Mouse (Mus musculus) forebrain, embryonic 15.5 days (tissue): ENCODE data around the gene Prkn. TPM values are rescaled to one million over a fixed set of nuclear protein-coding genes. Genes with fewer than 3 reads are reported as not detected.

ENCODE experiments used
- ATAC-seq: fragments of 200-750 bp; cut with Nextera tagmentation; replicated peaks from 2 replicates; pipeline ENCODE4 v1.8.0; 2017; ENCODE audit warnings: mild to moderate bottlenecking, moderate TSS enrichment, moderate library complexity
- H3K27ac ChIP-seq: fragments of 300-500 bp; sonication (generic); replicated peaks from 2 replicates; pipeline ENCODE4 v1.5.1; 2015; ENCODE audit warnings: mild to moderate bottlenecking, inconsistent platforms
- H3K27me3 ChIP-seq: fragments of 300-500 bp; sonication (generic); 2 replicates; pipeline ENCODE4 v1.6.1; 2015; ENCODE audit warnings: inconsistent platforms
- H3K36me3 ChIP-seq: fragments of 300-500 bp; sonication (generic); 2 replicates; pipeline ENCODE4 v1.6.1; 2015; ENCODE audit warnings: mild to moderate bottlenecking, inconsistent platforms
- H3K4me1 ChIP-seq: fragments of 300-500 bp; sonication (generic); 2 replicates; pipeline ENCODE4 v1.6.1; 2015; ENCODE audit warnings: inconsistent platforms
- H3K4me2 ChIP-seq: fragments of 300-500 bp; sonication (generic); replicated peaks from 2 replicates; pipeline ENCODE4 v1.6.1; 2015; ENCODE audit warnings: mild to moderate bottlenecking, inconsistent platforms
- H3K4me3 ChIP-seq: fragments of 300-500 bp; sonication (generic); 2 replicates; pipeline ENCODE4 v1.5.1; 2015; ENCODE audit warnings: mild to moderate bottlenecking, inconsistent platforms
- H3K9ac ChIP-seq: fragments of 300-500 bp; sonication (generic); replicated peaks from 2 replicates; pipeline ENCODE4 v1.6.1; 2015; ENCODE audit warnings: mild to moderate bottlenecking, inconsistent platforms
- H3K9me3 ChIP-seq: fragments of 300-500 bp; sonication (generic); 2 replicates; pipeline ENCODE4 v1.6.1; 2016; ENCODE audit warnings: inconsistent platforms
- WGBS: fragments of 180-500 bp; shearing (Covaris S2); methylation state at CpG from one replicate; pipeline ENCODE4 v1.1.7; 2015; ENCODE audit warnings: mixed read lengths; 5-methylcytosine and 5-hydroxymethylcytosine counted together
- polyA plus RNA-seq: library from polyadenylated mRNA; unstranded; fragments of >200 nt; fragmentation: Nextera tagmentation; extraction: Ambion mirVana; gene quantifications from 2 replicates; pipeline ENCODE4 v1.2.1, GENCODE M21; 2015

Prkn gene
- polyA plus RNA-seq, 1 experiment from 2014 or later = 3.6 TPM

DNA sequence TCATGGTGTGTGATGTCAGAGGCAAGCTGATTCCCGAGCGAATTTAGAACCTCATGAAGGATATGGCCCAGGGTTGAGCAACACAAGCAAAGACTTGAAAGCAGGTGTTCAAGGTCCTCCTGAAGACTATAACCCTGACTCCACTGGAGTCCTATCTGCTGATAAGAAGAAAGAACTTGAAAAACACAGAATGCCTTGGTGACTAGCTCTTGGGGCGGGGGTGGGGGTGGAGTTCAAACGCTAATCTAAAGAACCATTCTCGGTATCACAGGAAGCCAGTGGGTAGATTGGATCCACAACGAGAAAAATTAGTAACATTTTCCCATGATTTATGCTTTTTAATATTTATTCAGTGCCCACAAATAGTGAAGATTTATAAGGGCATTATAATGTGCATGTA, 879.6 kb downstream of the Prkn start:
- no peak for ATAC-seq

DNA sequence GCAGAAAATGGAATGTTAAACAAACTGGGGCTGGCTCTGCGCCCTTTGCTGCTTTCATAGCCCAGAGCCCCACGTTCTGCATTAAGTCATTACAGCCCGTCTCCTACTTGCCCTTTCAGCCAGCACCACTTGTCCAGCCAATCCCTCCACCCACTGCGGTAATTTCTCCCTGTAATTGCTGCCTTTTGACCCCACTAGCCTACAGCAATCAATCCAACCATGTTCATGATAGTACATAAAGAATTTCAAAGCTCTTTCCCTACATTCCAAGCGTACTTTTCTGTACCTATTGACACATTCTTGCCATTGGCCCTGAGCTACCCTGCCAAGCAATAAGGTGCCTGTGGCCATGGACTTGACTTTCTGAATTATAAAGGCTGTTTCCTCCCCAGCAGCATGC, 881.7 kb downstream of the Prkn start:
- Histone ChIP-seq H3K9ac (no peak overlapping the region), H3K4me1 (no peaks in the 10 kb centered on the region), H3K4me2 (no peak overlapping the region), H3K27ac (no peak overlapping the region), H3K27me3 (no peaks in the 10 kb centered on the region), H3K9me3 (no peaks in the 10 kb centered on the region), H3K36me3 (no peaks in the 10 kb centered on the region), H3K4me3 (no peak overlapping the region)
- ATAC-seq = no peak
- 66% methylated on average over 5 of the region's 5 CpGs for WGBS

More for the DNA sequence above, 879.6 kb downstream of the Prkn start:
- Histone ChIP-seq H3K4me2 (no peak overlapping the region), H3K27me3 (no peaks in the 10 kb centered on the region), H3K4me1 (no peaks in the 10 kb centered on the region), H3K4me3 (no peak overlapping the region), H3K9ac (no peak overlapping the region), H3K9me3 (no peaks in the 10 kb centered on the region), H3K36me3 (no peaks in the 10 kb centered on the region), H3K27ac (no peak overlapping the region)
- 90% methylated on average over 6 of the region's 6 CpGs for WGBS

DNA sequence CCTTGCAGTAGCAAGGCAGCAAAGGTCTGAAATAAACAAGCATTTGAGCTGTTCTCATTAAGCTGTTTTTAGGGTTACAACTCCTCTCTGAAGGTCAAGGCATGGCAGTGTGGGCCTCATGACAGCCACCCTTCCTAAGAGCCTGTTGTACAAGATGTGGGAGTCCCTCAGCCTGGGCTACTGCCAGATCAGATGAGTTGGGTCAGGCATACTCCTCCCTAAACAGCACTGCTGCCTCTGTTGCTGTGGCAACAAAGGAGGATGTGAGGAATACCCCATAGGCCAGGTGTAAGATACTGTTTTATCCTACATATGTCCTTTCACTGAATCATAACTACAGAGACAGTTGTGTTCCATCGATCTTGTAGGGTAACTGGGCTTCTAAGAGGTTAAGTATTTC, 882.3 kb downstream of the Prkn start:
- WGBS = 97% methylated on average over 1 of the region's 1 CpGs
- Histone ChIP-seq H3K4me2 (no peak overlapping the region), H3K27me3 (no peaks in the 10 kb centered on the region), H3K9me3 (no peaks in the 10 kb centered on the region), H3K27ac (no peak overlapping the region), H3K4me3 (no peak overlapping the region), H3K36me3 (no peaks in the 10 kb centered on the region), H3K9ac (no peak overlapping the region), H3K4me1 (no peaks in the 10 kb centered on the region)
- ATAC-seq = no peak

DNA sequence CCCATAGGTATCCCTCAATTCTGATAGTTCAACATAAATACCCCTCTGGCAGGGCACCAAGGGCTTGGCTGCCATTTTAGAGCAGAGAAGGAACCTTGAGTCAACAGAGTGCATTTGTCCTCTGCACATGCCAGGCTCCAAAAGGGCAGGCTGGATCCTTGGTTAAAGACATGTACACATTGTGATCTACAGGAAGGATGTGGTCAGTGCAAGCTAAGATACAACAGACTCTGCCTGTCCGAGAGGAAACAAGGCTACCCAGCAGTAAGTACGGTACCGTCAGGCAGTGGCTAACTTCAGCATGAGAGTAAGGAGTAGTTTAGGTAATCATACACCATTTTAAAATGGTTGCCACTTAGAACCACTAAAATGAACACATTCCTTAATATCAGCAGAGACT, 884.0 kb downstream of the Prkn start:
- Histone ChIP-seq H3K9ac (no peak overlapping the region), H3K27me3 (no peaks in the 10 kb centered on the region), H3K27ac (no peak overlapping the region), H3K4me1 (no peaks in the 10 kb centered on the region), H3K4me2 (no peak overlapping the region), H3K9me3 (no peaks in the 10 kb centered on the region), H3K36me3 (no peaks in the 10 kb centered on the region), H3K4me3 (no peak overlapping the region)
- WGBS = 89% methylated on average over 3 of the region's 3 CpGs
- ATAC-seq = no peak

DNA sequence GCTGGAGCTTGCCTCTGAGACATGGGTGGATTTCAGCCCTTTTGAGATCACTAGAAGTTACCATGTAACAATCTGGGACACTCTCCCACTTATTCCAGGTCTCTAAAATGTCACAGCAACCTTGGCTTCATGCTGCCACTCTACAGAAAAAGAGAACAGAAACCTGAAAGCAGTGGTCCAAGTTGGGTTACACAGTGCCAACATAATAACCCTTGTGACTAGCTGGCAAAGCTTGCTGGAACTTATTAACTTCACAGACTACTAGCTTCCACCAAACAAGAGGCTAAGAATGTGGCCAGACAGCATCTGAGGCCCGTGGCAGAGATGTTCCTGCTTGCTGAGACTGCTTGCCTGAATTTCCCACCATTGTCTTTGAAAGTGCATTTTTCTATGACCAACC, 886.9 kb downstream of the Prkn start:
- Histone ChIP-seq H3K36me3 (no peaks in the 10 kb centered on the region), H3K27ac (no peak overlapping the region), H3K4me1 (peaks cover 3% of the 10 kb centered on the region; the same call in 1 of the 2 replicates), H3K9ac (no peak overlapping the region), H3K27me3 (no peaks in the 10 kb centered on the region), H3K9me3 (no peaks in the 10 kb centered on the region), H3K4me2 (no peak overlapping the region), H3K4me3 (no peak overlapping the region)
- ATAC-seq = no peak
- 53% methylated on average over 1 of the region's 1 CpGs for WGBS

DNA sequence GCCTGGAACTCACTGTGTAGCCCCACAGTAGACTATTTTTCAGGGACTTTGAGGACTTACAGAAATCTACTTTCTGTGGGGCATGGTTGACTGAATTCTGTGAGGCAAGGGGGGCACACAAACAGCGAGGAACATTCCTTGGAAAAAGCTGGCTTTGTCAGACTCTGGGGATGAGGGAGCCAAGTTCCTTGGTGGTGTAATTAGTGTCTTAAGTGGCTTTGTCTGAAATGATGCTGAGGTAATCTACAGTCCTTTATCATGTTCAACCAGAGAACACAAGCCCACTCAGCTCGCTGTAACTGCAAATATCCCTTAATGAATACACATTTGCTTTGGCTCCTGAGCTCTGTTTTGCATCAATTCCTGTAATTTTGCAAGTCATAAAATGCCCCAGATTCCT, 888.1 kb downstream of the Prkn start:
- ATAC-seq = 0 out of 2 replicates have a peak, but pooled peaks have one; percentile 43
- H3K9ac ChIP-seq = no peak overlapping the region

DNA sequence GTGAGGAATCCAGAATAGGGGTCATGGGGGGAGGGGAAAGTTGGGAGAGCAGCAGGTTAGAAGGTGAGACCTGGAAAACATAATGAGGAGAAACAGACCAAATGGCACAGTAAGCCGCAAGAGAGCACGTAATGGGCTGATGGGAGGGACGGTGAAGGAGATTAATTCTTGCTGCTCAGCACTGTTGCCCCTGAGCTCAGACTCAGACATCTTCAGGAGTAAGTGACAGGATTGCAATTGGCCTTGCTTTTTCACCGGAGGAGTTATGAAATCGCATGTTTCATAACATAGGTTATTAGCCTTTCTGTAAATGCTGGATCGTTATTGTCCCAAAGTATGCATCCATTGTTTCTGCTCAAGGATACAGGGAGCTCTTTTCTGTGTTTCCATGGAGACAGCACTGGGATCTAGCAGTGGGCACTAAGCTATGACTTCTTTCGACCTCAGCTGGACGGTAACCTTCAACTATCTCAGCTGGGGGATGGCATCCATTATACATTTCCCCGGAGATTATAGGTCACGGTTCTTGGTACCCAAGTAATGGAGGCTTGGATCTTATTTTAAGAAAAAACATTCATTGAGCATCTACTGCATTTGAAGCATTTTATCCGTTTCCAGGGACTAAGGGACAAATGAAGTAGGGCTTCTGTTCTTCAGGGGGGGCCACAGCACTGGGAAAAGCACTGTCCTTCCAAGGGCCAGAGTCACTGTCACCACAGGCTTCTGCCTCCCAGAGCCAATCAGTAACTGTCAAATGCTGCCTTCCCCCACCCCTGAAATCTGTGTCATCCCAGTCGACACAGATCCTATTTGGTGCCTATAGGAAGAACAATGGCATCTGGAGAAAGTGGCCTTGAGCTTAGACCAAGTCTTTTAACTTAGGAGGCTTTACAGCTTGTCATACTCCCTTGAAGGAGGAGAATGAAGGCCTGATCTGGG, 890.7 kb downstream of the Prkn start:
- Histone ChIP-seq H3K4me3 (no peak overlapping the region), H3K4me2 (no peak overlapping the region), H3K36me3 (no peaks in the 10 kb centered on the region), H3K9ac (no peak overlapping the region), H3K27me3 (no peaks in the 10 kb centered on the region), H3K4me1 (peaks cover 3% of the 10 kb centered on the region; the same call in 1 of the 2 replicates), H3K9me3 (no peaks in the 10 kb centered on the region), H3K27ac (no peak overlapping the region)
- 0 out of 2 replicates have a peak, but pooled peaks have one; percentile 19 for ATAC-seq
- WGBS = 45% methylated on average over 12 of the region's 12 CpGs

More for the DNA sequence above, 888.1 kb downstream of the Prkn start:
- H3K27ac ChIP-seq = no peak overlapping the region
- H3K4me1 ChIP-seq = peaks cover 3% of the 10 kb centered on the region; the same call in 1 of the 2 replicates
- H3K27me3 ChIP-seq = no peaks in the 10 kb centered on the region
- H3K36me3 ChIP-seq = no peaks in the 10 kb centered on the region
- no peaks in the 10 kb centered on the region for H3K9me3 ChIP-seq
- H3K4me3 ChIP-seq = no peak overlapping the region
- WGBS = 20% methylated on average over 2 of the region's 2 CpGs
- no peak overlapping the region for H3K4me2 ChIP-seq

DNA sequence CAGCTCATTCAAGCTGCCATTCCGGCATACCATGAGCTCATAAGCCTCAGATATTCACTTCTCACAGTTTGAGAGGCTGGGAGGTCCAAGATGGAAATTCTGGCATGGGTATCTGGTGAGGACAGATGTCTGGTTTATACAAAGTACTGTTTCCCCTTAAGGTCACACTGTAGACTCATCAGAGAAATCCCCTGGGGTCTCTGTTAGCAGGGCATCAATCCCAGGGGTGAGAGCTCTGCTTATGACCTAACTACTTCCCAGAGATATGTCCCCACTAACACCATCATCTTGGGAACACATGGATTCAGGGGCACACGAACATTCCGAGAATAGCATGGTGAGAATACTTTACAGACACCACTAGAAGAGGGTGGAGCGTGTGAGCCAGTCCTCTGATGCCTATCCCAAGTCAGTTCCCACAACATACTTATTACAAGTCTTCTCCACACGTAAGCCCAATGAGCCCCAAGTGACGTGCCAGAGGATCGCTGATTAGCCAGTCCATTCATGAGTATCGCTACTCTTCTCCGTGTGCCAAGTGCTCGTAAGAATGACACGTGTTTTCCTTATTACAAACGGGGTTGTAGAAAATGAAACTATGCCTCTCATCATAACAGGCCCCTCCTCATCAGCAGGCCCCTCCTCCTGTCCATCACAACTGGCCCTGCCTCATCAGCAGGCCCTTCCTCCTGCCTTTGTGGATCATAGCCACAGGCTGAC, 895.1 kb downstream of the Prkn start:
- Histone ChIP-seq H3K9me3 (no peaks in the 10 kb centered on the region), H3K27me3 (no peaks in the 10 kb centered on the region), H3K36me3 (no peaks in the 10 kb centered on the region), H3K27ac (no peak overlapping the region), H3K4me1 (peaks cover 3% of the 10 kb centered on the region; the same call in 1 of the 2 replicates), H3K4me2 (no peak overlapping the region), H3K4me3 (no peak overlapping the region), H3K9ac (no peak overlapping the region)
- WGBS = 65% methylated on average over 12 of the region's 12 CpGs
- no peak for ATAC-seq

DNA sequence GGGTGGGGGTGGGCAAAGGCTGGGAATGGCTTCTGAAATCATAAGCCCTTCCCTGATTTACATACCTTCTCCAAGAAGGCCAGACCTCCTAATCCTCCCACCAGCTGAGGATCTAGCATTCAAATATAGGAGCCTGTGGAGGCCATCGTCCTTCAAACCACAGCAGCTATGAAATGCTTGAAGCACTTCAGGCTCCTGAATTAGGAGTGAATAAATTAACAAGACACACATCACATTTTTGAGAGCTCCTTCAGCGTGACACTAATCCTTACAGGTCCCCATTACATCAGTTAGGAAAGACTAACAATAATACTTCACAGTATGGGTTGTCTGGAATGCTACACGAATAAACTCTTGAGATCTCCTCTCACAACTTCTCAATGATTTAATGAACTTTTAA, 896.3 kb downstream of the Prkn start:
- Histone ChIP-seq H3K36me3 (no peaks in the 10 kb centered on the region), H3K9me3 (no peaks in the 10 kb centered on the region), H3K4me2 (no peak overlapping the region), H3K4me3 (no peak overlapping the region), H3K27me3 (no peaks in the 10 kb centered on the region), H3K4me1 (peaks cover 7% of the 10 kb centered on the region; the same call in 1 of the 2 replicates), H3K9ac (no peak overlapping the region), H3K27ac (no peak overlapping the region)
- no peak for ATAC-seq
- 41% methylated on average over 3 of the region's 3 CpGs for WGBS

DNA sequence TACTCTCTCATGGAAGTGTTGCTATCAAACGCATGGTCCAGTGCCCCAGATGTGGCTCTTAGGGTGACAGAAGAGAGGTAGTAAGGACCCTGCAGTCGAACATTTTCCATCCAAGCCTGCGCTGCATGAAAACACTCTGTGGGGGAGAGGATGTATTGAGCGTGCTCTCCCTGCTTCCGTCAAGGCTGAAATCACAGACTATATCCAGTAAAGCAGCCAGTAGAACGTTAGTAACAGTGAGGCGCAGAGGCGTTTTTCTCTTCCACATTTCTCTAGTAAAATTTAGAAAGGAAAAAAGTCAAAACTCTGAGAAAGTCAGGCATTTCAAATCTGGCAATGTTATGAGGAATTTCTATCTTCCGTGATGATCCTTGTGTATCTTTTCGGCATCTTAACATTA, 897.7 kb downstream of the Prkn start:
- ATAC-seq = no peak
- no peaks in the 10 kb centered on the region for H3K36me3 ChIP-seq
- no peak overlapping the region for H3K4me2 ChIP-seq
- no peak overlapping the region for H3K4me3 ChIP-seq
- WGBS = 96% methylated on average over 10 of the region's 10 CpGs
- no peak overlapping the region for H3K27ac ChIP-seq
- peaks cover 7% of the 10 kb centered on the region; the same call in 1 of the 2 replicates for H3K4me1 ChIP-seq
- H3K9ac ChIP-seq = no peak overlapping the region
- no peaks in the 10 kb centered on the region for H3K9me3 ChIP-seq
- no peaks in the 10 kb centered on the region for H3K27me3 ChIP-seq

DNA sequence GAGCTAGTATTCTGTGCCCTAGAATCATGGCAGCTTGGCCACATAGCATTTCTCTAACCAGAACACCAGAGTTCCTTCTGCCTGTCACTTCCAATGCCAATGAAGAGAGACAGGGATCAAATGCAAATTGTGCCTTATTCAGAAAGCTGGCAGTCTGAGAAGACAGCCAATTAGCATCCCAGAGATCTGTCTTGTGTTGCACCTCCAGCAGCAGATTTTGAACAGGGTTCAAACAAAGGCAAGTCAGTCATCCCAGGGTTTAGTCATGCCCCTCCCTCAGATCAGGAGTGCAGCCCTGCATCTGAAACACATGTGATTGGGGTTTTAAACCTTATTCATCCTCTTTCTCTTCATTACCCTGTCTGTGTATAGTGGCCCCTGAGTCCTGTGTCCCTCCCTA, 900.5 kb downstream of the Prkn start:
- H3K4me3 ChIP-seq = no peak overlapping the region
- H3K27me3 ChIP-seq = no peaks in the 10 kb centered on the region
- no peak overlapping the region for H3K27ac ChIP-seq
- no peaks in the 10 kb centered on the region for H3K9me3 ChIP-seq
- ATAC-seq = peak; percentile 68
- no peak overlapping the region for H3K4me2 ChIP-seq
- H3K36me3 ChIP-seq = no peaks in the 10 kb centered on the region
- peaks cover 7% of the 10 kb centered on the region; the same call in 1 of the 2 replicates for H3K4me1 ChIP-seq
- no peak overlapping the region for H3K9ac ChIP-seq

DNA sequence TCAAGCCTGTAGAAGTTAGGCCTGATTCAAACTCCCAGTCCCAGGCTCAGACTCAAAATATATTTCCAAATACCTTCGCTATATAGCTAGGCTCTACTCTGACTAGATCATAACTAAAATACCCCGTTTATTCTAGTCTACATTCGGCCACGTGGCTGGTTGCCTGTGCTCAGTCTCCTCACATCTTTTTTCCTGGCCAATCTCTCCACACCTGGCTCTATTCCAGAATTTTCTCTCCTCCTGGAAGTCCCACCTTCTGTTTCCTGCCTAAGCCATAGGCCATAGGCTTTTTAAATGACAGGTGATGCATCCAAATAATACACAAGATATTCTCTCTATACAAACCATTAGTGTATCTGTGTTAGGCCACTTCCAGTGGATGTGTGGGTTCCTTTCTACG, 901.0 kb downstream of the Prkn start:
- no peak overlapping the region for H3K4me3 ChIP-seq
- no peak overlapping the region for H3K4me2 ChIP-seq
- H3K9me3 ChIP-seq = no peaks in the 10 kb centered on the region
- H3K4me1 ChIP-seq = peaks cover 7% of the 10 kb centered on the region; the same call in 1 of the 2 replicates
- H3K9ac ChIP-seq = no peak overlapping the region
- ATAC-seq = no peak
- H3K27ac ChIP-seq = no peak overlapping the region
- no peaks in the 10 kb centered on the region for H3K36me3 ChIP-seq
- WGBS = 74% methylated on average over 5 of the region's 5 CpGs
- no peaks in the 10 kb centered on the region for H3K27me3 ChIP-seq
